Mouse (Mus musculus): Measurements from ENCODE around the gene Ubl4b.

DNA sequence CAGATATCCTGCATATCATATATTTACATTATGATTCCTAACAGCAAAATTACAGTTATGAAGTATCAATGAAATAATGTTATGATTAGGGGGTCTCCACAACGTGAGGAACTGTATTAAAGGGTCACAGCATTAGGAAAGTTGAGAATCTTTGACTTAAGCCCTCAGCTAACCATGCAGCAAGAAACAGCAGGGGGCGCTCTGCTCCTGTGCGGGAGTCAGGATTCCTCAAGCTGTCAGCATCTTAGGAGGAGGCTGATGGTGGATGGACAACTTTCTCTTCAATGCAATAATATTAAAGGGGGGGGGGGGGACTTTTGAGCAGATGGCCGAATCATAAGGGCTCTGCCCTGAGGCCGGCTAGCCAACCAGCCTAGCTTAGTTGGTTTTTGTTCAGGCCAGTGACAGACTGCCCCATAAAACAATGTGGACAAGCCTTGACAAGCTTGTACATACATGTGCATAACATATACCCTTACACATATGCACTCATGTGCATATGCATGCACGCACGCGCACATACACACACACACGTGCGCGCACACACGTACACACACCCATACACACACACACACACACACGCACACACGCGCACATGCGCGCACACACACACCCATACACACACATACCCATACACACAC, 4.3 kb downstream of the Ubl4b start:
- TF ChIP-seq CTCF (IDR thresholded peaks at IDR 0.05; ENCODE audit: low read depth, low read length) (peak; percentile 38; the same call in 1 of the 2 replicates), GATA1 (IDR thresholded peaks at IDR 0.05; ENCODE audit: borderline replicate concordance, low read length) (no peak), GATA2 (IDR thresholded peaks at IDR 0.05; ENCODE audit: borderline replicate concordance, low read depth, low read length) (no peak), TAL1 (conservative IDR thresholded peaks at IDR 0.05; ENCODE audit: low read depth, low read length) (no peak), POLR2AphosphoS5 (IDR thresholded peaks at IDR 0.05; ENCODE audit: insufficient replicate concordance, low read depth, low read length) (no peak)
